Mouse (Mus musculus) midbrain, embryonic 16.5 days (tissue): ENCODE data around the gene Il17re. TPM values are rescaled to one million over a fixed set of nuclear protein-coding genes. Genes with fewer than 3 reads are reported as not detected.

ENCODE experiments used
- ATAC-seq: fragments of 200-750 bp; cut with Nextera tagmentation; 2 replicates; pipeline ENCODE4 v1.8.0; 2017; ENCODE audit warnings: moderate TSS enrichment
- H3K27ac ChIP-seq: fragments of 300-500 bp; sonication (generic); 2 replicates; pipeline ENCODE4 v1.5.1; 2014; ENCODE audit warnings: mild to moderate bottlenecking, low read length, mixed read lengths
- H3K27me3 ChIP-seq: fragments of 300-500 bp; sonication (generic); 2 replicates; pipeline ENCODE4 v1.6.1; 2014; ENCODE audit warnings: low read depth, low read length, mixed read lengths; ENCODE audit not compliant: control insufficient read depth, insufficient read depth
- H3K36me3 ChIP-seq: fragments of 300-500 bp; sonication (generic); 2 replicates; pipeline ENCODE4 v1.6.1; 2014; ENCODE audit warnings: mild to moderate bottlenecking, low read length, moderate library complexity, mixed read lengths; ENCODE audit not compliant: control insufficient read depth, insufficient read depth
- H3K4me1 ChIP-seq: fragments of 300-500 bp; sonication (generic); 2 replicates; pipeline ENCODE4 v1.6.1; 2014; ENCODE audit warnings: mild to moderate bottlenecking, low read length, mixed read lengths; ENCODE audit not compliant: control insufficient read depth, insufficient read depth
- H3K4me2 ChIP-seq: fragments of 300-500 bp; sonication (generic); 2 replicates; pipeline ENCODE4 v1.6.1; 2014; ENCODE audit warnings: mild to moderate bottlenecking, low read length, mixed read lengths
- H3K4me3 ChIP-seq: fragments of 300-500 bp; sonication (generic); 2 replicates; pipeline ENCODE4 v1.5.1; 2014; ENCODE audit warnings: low read depth, mild to moderate bottlenecking, low read length, moderate library complexity, mixed read lengths
- H3K9ac ChIP-seq: fragments of 300-500 bp; sonication (generic); 2 replicates; pipeline ENCODE4 v1.6.1; 2014; ENCODE audit warnings: low read depth, low read length, mixed read lengths
- H3K9me3 ChIP-seq: fragments of 300-500 bp; sonication (generic); replicated peaks from 2 replicates; pipeline ENCODE4 v1.6.1; 2014; ENCODE audit warnings: mild to moderate bottlenecking, low read length, mixed read lengths; ENCODE audit not compliant: control insufficient read depth, poor library complexity, severe bottlenecking
- WGBS: fragments of 180-500 bp; shearing (Covaris S2); extraction: QIAGEN DNeasy Blood & Tissue Kit; methylation state at CpG from one replicate; pipeline ENCODE4 v1.1.7; 2014; 5-methylcytosine and 5-hydroxymethylcytosine counted together
- polyA plus RNA-seq: library from polyadenylated mRNA; unstranded; fragments of >200 nt; fragmentation: Nextera tagmentation; extraction: Ambion mirVana; gene quantifications from 2 replicates; pipeline ENCODE4 v1.2.1, GENCODE M21; 2015

Il17re gene
- polyA plus RNA-seq, 1 experiment from 2014 or later: 0.16 TPM

GRCm38 (mm10) chr6:113428006-113428405, 30.3 kb upstream of the Il17re start:
- ATAC-seq: no peak
- WGBS: 92% methylated on average over 16 of the region's 16 CpGs
- Histone ChIP-seq H3K27ac (no peak overlapping the region), H3K4me3 (no peak overlapping the region), H3K36me3 (no peaks in the 10 kb centered on the region), H3K4me1 (no peaks in the 10 kb centered on the region), H3K4me2 (no peak overlapping the region), H3K9me3 (no peaks in the 10 kb centered on the region), H3K9ac (no peak overlapping the region), H3K27me3 (no peaks in the 10 kb centered on the region)

GRCm38 (mm10) chr6:113429965-113430364, 28.3 kb upstream of the Il17re start:
- H3K9me3 ChIP-seq: no peaks in the 10 kb centered on the region
- H3K36me3 ChIP-seq: no peaks in the 10 kb centered on the region
- no peak overlapping the region for H3K27ac ChIP-seq
- no peak overlapping the region for H3K4me2 ChIP-seq
- 79% methylated on average over 3 of the region's 3 CpGs for WGBS
- H3K4me3 ChIP-seq: no peak overlapping the region
- H3K9ac ChIP-seq: no peak overlapping the region
- H3K4me1 ChIP-seq: no peaks in the 10 kb centered on the region
- ATAC-seq: no peak
- H3K27me3 ChIP-seq: no peaks in the 10 kb centered on the region

- Histone ChIP-seq H3K9me3 (no peaks in the 10 kb centered on the region), H3K9ac (no peak overlapping the region), H3K27ac (no peak overlapping the region), H3K4me1 (no peaks in the 10 kb centered on the region), H3K4me3 (no peak overlapping the region), H3K4me2 (no peak overlapping the region), H3K27me3 (no peaks in the 10 kb centered on the region), H3K36me3 (no peaks in the 10 kb centered on the region)
- ATAC-seq: no peak
- 59% methylated on average over 3 of the region's 3 CpGs for WGBS
These were observed 27.4 kb upstream of the Il17re start for GRCm38 (mm10) chr6:113430846-113431245.

GRCm38 (mm10) chr6:113431801-113432200, 26.5 kb upstream of the Il17re start:
- Histone ChIP-seq H3K4me1 (no peaks in the 10 kb centered on the region), H3K9ac (no peak overlapping the region), H3K9me3 (no peaks in the 10 kb centered on the region), H3K27me3 (no peaks in the 10 kb centered on the region), H3K4me2 (no peak overlapping the region), H3K36me3 (no peaks in the 10 kb centered on the region), H3K4me3 (no peak overlapping the region), H3K27ac (no peak overlapping the region)
- 59% methylated on average over 3 of the region's 3 CpGs for WGBS
- ATAC-seq: no peak

GRCm38 (mm10) chr6:113433661-113434060, 24.6 kb upstream of the Il17re start:
- Histone ChIP-seq H3K9ac (no peak overlapping the region), H3K36me3 (no peaks in the 10 kb centered on the region), H3K4me3 (no peak overlapping the region), H3K27ac (no peak overlapping the region), H3K4me1 (no peaks in the 10 kb centered on the region), H3K4me2 (no peak overlapping the region), H3K9me3 (no peaks in the 10 kb centered on the region), H3K27me3 (no peaks in the 10 kb centered on the region)
- ATAC-seq: no peak
- WGBS: 68% methylated on average over 3 of the region's 3 CpGs

GRCm38 (mm10) chr6:113434691-113435090, 23.6 kb upstream of the Il17re start:
- no peak for ATAC-seq
- Histone ChIP-seq H3K4me3 (no peak overlapping the region), H3K36me3 (no peaks in the 10 kb centered on the region), H3K27ac (no peak overlapping the region), H3K4me1 (no peaks in the 10 kb centered on the region), H3K9ac (no peak overlapping the region), H3K4me2 (no peak overlapping the region), H3K27me3 (no peaks in the 10 kb centered on the region), H3K9me3 (no peaks in the 10 kb centered on the region)
- 79% methylated on average over 7 of the region's 7 CpGs for WGBS

GRCm38 (mm10) chr6:113435664-113436205, 22.5 kb upstream of the Il17re start, which contains the start of gene Cidec:
Gene Cidec (minus strand): TSS chr6:113435760.
- Histone ChIP-seq H3K4me3 (no peak within 1 kb of the TSS), H3K27me3 (no peaks in the 10 kb centered on the region), H3K27ac (no peak within 1 kb of the TSS), H3K9me3 (no peaks in the 10 kb centered on the region), H3K4me1 (no peaks in the 10 kb centered on the region), H3K36me3 (no peaks in the 10 kb centered on the region), H3K9ac (no peak within 1 kb of the TSS), H3K4me2 (no peak within 1 kb of the TSS)
- no peak for ATAC-seq
- 79% methylated on average over 9 of the region's 9 CpGs for WGBS

- no peak overlapping the region for H3K9ac ChIP-seq
- 78% methylated on average over 12 of the region's 12 CpGs for WGBS
- H3K4me2 ChIP-seq: no peak overlapping the region
- H3K36me3 ChIP-seq: no peaks in the 10 kb centered on the region
- H3K9me3 ChIP-seq: no peaks in the 10 kb centered on the region
- H3K4me3 ChIP-seq: no peak overlapping the region
- peaks cover 3% of the 10 kb centered on the region for H3K4me1 ChIP-seq
- no peak overlapping the region for H3K27ac ChIP-seq
- H3K27me3 ChIP-seq: no peaks in the 10 kb centered on the region
- ATAC-seq: no peak
These were observed 21.1 kb upstream of the Il17re start for GRCm38 (mm10) chr6:113437135-113437534.

- WGBS: 64% methylated on average over 12 of the region's 12 CpGs
- peaks cover 11% of the 10 kb centered on the region for H3K4me1 ChIP-seq
- no peak overlapping the region for H3K9ac ChIP-seq
- H3K27me3 ChIP-seq: no peaks in the 10 kb centered on the region
- no peak overlapping the region for H3K27ac ChIP-seq
- no peaks in the 10 kb centered on the region for H3K36me3 ChIP-seq
- H3K9me3 ChIP-seq: no peaks in the 10 kb centered on the region
- no peak for ATAC-seq
- H3K4me3 ChIP-seq: no peak overlapping the region
- no peak overlapping the region for H3K4me2 ChIP-seq
These were observed 19.4 kb upstream of the Il17re start for GRCm38 (mm10) chr6:113438721-113439430.
